Comparison of ENCODE assay signal across 30 mouse cellular contexts in genomic region chr5:9327528-9327927, GRCm38 (mm10).
"Had no signal": no experiment of that assay in that cellular context is flagged by ENCODE, and none has a peak within 500 bp of the region (broad histone marks: within the 10 kb centered on the region; RNA-seq: fewer than 3 reads in every experiment).

No protein-coding gene starts in this region.

- H3K9me3 ChIP-seq: limb, embryonic 10.5 days; limb, embryonic 12.5 days; limb, embryonic 13.5 days; limb, embryonic 15.5 days; liver, embryonic 12.5 days; liver, embryonic 13.5 days; liver, embryonic 15.5 days; lung, embryonic 15.5 days; megakaryocyte, embryonic 14.5 days; midbrain, embryonic 10.5 days; midbrain, embryonic 12.5 days; midbrain, embryonic 13.5 days; midbrain, embryonic 15.5 days had no signal

- H3K36me3 ChIP-seq: limb, embryonic 10.5 days; limb, embryonic 12.5 days; limb, embryonic 13.5 days; limb, embryonic 15.5 days; liver, embryonic 12.5 days; liver, embryonic 13.5 days; liver, embryonic 15.5 days; lung, embryonic 15.5 days; midbrain, embryonic 10.5 days; midbrain, embryonic 12.5 days; midbrain, embryonic 13.5 days; midbrain, embryonic 15.5 days had no signal

- H3K4me2 ChIP-seq: limb, embryonic 12.5 days; limb, embryonic 13.5 days; limb, embryonic 15.5 days; liver, embryonic 11.5 days; liver, embryonic 12.5 days; liver, embryonic 13.5 days; liver, embryonic 15.5 days; lung, embryonic 14.5 days; lung, embryonic 15.5 days; midbrain, embryonic 12.5 days; midbrain, embryonic 13.5 days; midbrain, embryonic 15.5 days had no signal

- H3K27me3 ChIP-seq: limb, embryonic 12.5 days; limb, embryonic 13.5 days; limb, embryonic 15.5 days; liver, embryonic 12.5 days; liver, embryonic 13.5 days; liver, embryonic 15.5 days; lung, embryonic 15.5 days; megakaryocyte, embryonic 14.5 days; midbrain, embryonic 12.5 days; midbrain, embryonic 13.5 days; midbrain, embryonic 15.5 days had no signal

- H3K9ac ChIP-seq: limb, embryonic 12.5 days; limb, embryonic 13.5 days; limb, embryonic 15.5 days; liver, embryonic 12.5 days; liver, embryonic 13.5 days; liver, embryonic 14.5 days; liver, embryonic 15.5 days; liver, postnatal 0 days; lung, embryonic 14.5 days; lung, embryonic 15.5 days; midbrain, embryonic 12.5 days; midbrain, embryonic 13.5 days; midbrain, embryonic 15.5 days had no signal

- H3K4me1 ChIP-seq: limb, embryonic 10.5 days; limb, embryonic 12.5 days; limb, embryonic 13.5 days; limb, embryonic 15.5 days; liver, embryonic 12.5 days; liver, embryonic 13.5 days; liver, embryonic 15.5 days; lung, embryonic 15.5 days; megakaryocyte, embryonic 14.5 days; midbrain, embryonic 10.5 days; midbrain, embryonic 12.5 days; midbrain, embryonic 13.5 days; midbrain, embryonic 15.5 days had no signal

- DNase-seq: left cerebral cortex, postnatal 4 days; liver; liver, embryonic 13.5 days; liver, postnatal 0 days; lung, adult 18-20 months; lung, adult 2 months; lung, embryonic 14.5 days; lung, postnatal 10 days; lung, postnatal 14 days; lung, postnatal 36 days; lung, postnatal 4 days had no signal

- H3K27ac ChIP-seq: left cerebral cortex, adult 2 months; limb, embryonic 10.5 days; limb, embryonic 12.5 days; limb, embryonic 13.5 days; limb, embryonic 15.5 days; liver, embryonic 12.5 days; liver, embryonic 13.5 days; liver, embryonic 14.5 days; liver, embryonic 15.5 days; lung, embryonic 15.5 days; macrophage; midbrain, embryonic 10.5 days; midbrain, embryonic 12.5 days; midbrain, embryonic 13.5 days; midbrain, embryonic 15.5 days had no signal

- ATAC-seq: liver, embryonic 12.5 days; liver, postnatal 0 days; lung, postnatal 0 days; midbrain, embryonic 13.5 days; midbrain, embryonic 15.5 days; midbrain, embryonic 16.5 days had no signal

- H3K4me3 ChIP-seq: left cerebral cortex, adult 2 months; limb, embryonic 10.5 days; limb, embryonic 12.5 days; limb, embryonic 13.5 days; limb, embryonic 15.5 days; liver, embryonic 12.5 days; liver, embryonic 13.5 days; liver, embryonic 15.5 days; lung, embryonic 15.5 days; megakaryocyte, embryonic 14.5 days; midbrain, embryonic 10.5 days; midbrain, embryonic 12.5 days; midbrain, embryonic 13.5 days; midbrain, embryonic 15.5 days; myocyte had no signal
